Mouse (Mus musculus): ENCODE measurements around the gene Optc.
A peak's percentile ranks its signal among the peaks of the same experiment; 100 is the strongest.

Gene Optc

GRCm38 (mm10) chr1:133907949-133908658 is at the start of gene Optc:
Gene Optc, minus strand, starts transcription at chr1:133907999.
- DNase-seq (ENCODE audit: low spot score): peak; percentile 49

DNA sequence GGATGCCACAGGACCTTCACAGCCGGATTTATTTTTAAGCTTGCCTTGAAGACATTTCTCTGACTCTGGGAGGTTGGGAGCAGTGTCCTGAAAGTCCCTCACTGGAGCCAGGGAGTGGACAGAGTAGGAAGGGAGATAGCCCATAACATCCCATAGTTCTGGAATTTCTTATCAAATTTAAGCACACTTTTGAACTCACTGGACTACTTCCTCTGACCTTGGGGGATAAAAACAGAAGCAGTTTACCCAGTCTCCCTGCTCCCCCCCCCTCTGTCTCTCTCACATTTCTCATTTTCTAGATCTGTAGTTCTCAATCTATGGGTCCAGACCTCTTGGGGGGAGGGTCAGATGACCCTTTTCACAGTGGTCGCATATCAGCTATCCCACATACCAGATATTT is 46.2 kb upstream of the Optc start:
- DNase-seq (ENCODE audit: low spot score): no peak

GRCm38 (mm10) chr1:133953261-133953742 is 45.5 kb upstream of the Optc start:
- no peak for DNase-seq (ENCODE audit: low spot score)

GRCm38 (mm10) chr1:133951598-133951997 is 43.8 kb upstream of the Optc start:
- DNase-seq (ENCODE audit: low spot score): peak; percentile 44

DNA sequence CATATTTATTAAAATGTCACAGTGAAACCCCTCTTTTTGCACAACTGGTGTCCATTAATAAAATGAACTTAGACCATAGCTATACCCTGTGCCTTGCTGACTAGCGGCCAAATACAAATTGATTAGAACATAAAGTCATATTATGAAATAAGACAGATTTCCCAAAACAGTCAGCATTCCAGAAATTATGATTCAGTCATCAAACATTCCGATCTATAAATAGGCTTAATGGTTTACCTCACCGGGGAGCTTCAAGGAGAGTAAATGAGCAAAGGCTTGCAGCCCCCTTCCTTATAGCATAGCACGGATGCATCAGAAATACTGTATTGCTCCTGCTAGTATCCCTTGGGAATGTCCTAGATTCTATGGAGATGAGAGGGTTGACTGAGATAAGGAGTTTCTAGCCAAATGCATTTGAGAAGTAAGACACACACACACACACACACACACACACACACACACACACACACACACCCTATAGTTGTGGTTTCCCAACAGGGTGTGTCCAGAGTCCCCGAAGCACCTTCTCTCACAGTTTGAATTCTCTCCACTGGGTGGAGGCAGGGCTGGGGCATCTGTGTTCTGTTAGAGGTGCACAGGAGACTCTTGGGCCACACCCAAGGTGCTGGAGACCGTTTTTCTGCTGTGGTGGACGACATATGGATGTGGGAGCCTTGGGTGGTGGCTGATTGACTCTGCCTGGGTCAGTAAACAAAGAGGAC is 42.4 kb upstream of the Optc start:
- DNase-seq (ENCODE audit: low spot score): no peak

DNA sequence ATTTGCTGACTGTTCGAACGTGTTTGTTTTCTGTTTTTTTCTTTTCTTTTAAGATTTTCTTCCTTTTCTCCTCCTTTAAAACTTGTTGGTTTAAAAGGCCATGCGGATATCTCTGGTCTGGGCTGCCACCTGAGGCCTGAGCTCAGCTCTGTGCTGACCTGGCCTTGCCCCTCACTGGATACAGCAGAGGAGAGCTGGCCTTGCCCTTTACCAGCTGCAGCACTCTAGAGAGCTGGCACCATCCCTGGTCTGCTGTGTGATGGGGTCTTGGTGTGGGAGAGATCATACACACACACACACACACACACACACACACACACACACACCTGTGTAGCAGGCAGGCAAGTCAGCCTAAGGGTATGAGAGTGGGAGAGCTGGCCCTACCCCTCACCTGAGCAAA is 37.3 kb upstream of the Optc start:
- DNase-seq (ENCODE audit: low spot score): no peak

- DNase-seq (ENCODE audit: low spot score): no peak
Observed at GRCm38 (mm10) chr1:133941904-133942303, 34.1 kb upstream of the Optc start.

DNA sequence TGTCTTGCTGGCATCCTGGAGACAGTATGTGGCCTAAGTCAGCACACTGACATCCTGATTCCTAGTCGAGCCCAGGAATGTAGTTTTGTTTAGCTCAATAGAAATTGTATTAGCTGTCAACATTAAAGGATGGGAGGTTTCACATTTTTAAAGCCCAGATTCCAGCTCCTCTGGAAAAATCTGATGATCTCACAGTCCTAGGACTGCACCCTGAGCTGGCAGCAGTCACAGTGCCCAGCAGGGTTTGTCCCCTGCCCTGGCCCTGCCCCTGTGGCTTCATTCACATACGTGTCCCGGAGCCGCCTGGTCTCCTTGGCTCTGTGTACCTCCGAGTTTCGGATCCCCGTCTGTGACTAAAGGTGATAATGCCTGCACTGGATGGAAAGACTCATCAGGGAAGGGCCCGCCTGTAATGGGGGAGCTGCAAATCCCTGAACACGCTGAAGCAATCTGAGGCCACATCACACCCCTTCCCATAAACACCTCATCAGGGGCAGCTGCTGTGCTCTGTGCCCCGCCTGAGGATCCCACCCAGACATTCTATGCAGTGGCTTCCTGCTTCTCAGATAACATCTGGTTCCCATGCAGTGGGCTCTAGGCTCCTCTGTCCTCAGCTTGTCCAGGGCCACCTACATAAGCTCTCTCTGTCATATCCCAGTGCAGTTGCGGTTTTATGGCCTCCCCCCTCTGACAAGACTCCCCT is 33.5 kb upstream of the Optc start:
- DNase-seq (ENCODE audit: low spot score): no peak

- DNase-seq (ENCODE audit: low spot score): no peak
Observed at GRCm38 (mm10) chr1:133940481-133941092, 32.8 kb upstream of the Optc start.

DNA sequence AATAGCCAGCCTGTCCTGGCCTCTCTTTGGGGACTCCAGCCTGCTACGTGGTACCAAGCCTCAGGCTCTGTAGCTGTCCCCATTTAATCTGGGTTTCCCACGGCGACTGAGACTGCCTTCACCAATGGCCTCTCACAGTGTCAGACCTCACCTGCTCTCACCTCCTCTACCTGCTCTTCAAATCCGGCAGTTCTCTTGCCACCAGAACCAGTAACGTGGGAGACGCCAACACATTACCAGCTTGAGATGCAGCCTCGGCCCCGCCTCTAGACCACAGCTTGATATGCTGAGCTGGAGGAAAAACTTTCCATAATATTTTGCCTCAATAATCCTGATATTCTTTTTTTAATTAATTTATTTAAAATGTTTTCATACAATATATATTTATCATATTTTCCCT is 31.9 kb upstream of the Optc start:
- DNase-seq (ENCODE audit: low spot score): no peak

GRCm38 (mm10) chr1:133936169-133936568 is 28.4 kb upstream of the Optc start:
- no peak for DNase-seq (ENCODE audit: low spot score)

- no peak for DNase-seq (ENCODE audit: low spot score)
Observed at GRCm38 (mm10) chr1:133934354-133934963, 26.7 kb upstream of the Optc start.

DNA sequence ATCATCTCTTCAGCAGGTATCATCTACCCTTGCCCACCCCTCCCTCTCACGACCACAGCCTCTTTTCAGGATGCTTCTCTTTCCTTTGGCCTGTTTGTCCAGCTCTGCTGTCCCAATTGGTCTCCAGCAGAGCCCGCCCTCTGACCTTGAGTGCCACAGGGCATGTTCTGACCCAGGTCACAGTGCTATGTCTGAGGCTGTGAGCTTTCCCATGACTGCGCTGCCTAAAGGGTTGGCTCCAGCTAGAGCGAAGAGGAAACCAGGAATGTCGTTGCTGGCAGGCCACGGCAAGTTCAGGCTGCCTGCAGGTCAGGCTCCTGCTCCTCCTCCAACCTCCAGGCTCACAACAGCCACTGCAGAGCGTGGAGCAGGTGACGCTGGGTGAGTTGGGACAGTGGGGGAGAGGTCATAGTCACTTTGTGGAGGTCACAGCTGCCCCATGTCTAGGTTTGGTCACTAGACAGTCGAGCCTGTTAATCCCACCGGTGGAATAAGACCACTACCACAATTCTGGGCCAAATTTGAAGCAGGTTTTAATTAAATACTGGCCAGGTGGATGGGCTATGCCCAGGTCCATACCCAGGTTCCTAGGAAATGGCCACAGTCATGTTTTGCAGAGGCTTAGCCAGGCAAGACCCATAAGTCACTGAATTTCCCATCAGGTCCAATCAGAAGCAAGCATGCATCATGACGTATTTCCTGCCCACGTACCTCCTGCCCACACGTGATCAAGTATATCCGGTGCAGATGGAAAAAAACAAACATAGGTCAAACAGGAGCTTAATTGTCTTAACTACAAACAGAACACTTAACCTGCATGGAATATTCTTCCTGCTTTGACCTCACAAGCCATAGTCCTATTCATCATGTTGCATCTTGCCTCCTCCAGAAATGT is 25.7 kb upstream of the Optc start:
- DNase-seq (ENCODE audit: low spot score): peak; percentile 26

DNA sequence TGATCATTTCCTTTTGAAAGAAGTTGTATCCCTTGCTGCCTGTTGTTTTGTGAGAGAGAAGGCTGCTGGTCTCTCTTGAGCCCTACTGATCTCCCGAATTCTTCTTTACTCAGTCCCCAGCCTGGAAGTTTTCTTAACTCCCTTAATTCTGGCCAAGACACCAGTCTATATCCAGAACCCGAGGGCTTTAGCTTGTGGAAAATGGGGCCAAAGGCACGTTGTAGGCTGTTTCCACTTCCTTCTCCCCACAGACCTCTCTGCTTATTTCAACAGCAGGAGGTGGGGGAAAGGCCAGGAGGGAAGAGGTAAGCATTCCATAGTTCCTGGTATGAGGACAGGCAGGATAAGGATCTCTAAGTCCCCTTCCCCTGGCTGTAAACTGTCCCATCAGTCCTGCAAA is 22.2 kb upstream of the Optc start:
- no peak for DNase-seq (ENCODE audit: low spot score)

DNA sequence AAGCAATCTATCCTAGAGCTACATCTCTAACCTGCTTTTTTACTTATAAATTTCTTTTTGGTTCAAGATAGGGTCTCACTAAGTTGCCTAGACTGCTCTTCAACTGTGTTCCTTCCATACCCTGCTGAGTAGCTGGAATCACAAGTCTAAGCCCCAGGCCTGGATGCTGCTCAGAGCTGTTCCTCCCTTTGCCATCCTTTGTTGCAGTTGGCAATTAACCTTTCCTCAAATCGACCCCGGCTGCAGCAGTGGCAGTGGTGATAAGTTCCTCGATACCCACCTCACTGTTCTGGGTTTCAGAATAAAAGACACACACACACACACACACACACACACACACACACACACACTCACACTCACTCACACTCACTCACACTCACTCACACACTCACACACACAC is 17.4 kb upstream of the Optc start:
- no peak for DNase-seq (ENCODE audit: low spot score)

- DNase-seq (ENCODE audit: low spot score): no peak
Observed at GRCm38 (mm10) chr1:133924141-133924875, 16.5 kb upstream of the Optc start.

GRCm38 (mm10) chr1:133923071-133923470 is 15.3 kb upstream of the Optc start:
- DNase-seq (ENCODE audit: low spot score): no peak

- DNase-seq (ENCODE audit: low spot score): no peak
Observed at GRCm38 (mm10) chr1:133921304-133921751, 13.5 kb upstream of the Optc start, which contains the start of gene Prelp. Gene Prelp, minus strand, starts transcription at chr1:133921414.

DNA sequence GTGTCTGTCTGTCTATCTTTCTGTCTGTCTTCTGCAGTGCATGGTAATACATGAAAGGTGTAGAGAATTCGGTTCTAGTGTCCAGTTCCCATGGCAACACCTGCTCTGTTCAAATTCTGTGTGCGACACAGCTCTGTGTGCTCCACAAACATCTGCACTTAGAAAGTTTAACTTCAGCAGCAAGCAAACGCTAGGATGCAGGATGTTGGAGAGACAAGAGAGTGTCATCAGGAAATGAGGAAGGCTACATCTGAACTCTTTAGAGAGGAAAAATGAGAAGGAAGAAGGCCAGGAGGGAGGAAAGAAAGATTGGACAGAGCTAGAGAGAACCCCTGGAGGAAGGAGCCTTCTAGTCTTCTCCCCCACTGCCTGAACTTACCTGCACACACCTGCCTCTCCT is 13.1 kb upstream of the Optc start:
- DNase-seq (ENCODE audit: low spot score): no peak

GRCm38 (mm10) chr1:133920401-133920800 is 12.6 kb upstream of the Optc start:
- no peak for DNase-seq (ENCODE audit: low spot score)

Measured in yolk sac, embryonic 10.5 days (tissue).